Mouse (Mus musculus) kidney, embryonic 14.5 days (tissue): ENCODE measurements around the gene Tm4sf1. TPM values are rescaled to one million over a fixed set of nuclear protein-coding genes. Genes with fewer than 3 reads are reported as not detected.
A peak's percentile ranks its signal among the peaks of the same experiment; 100 is the strongest.

Source experiments
- ATAC-seq: fragments of 200-750 bp; cut with Nextera tagmentation; 2 replicates; pipeline ENCODE4 v1.8.0; 2017; ENCODE audit warnings: moderate number of reproducible peaks, mild to moderate bottlenecking, moderate TSS enrichment, moderate library complexity; ENCODE audit not compliant: low FRiP score, low TSS enrichment
- H3K27ac ChIP-seq: fragments of 300-500 bp; sonication (generic); 2 replicates; pipeline ENCODE4 v1.5.1; 2014; ENCODE audit warnings: low read depth, mild to moderate bottlenecking, low read length, moderate library complexity, mixed read lengths
- H3K27me3 ChIP-seq: fragments of 300-500 bp; sonication (generic); 2 replicates; pipeline ENCODE4 v1.6.1; 2014; ENCODE audit warnings: mild to moderate bottlenecking, low read length; ENCODE audit not compliant: control insufficient read depth, insufficient read depth
- H3K36me3 ChIP-seq: fragments of 300-500 bp; sonication (generic); 2 replicates; pipeline ENCODE4 v1.6.1; 2014; ENCODE audit warnings: low read length, mixed read lengths; ENCODE audit not compliant: control insufficient read depth, insufficient read depth
- H3K4me1 ChIP-seq: fragments of 300-500 bp; sonication (generic); 2 replicates; pipeline ENCODE4 v1.6.1; 2014; ENCODE audit warnings: low read length, mixed read lengths; ENCODE audit not compliant: control insufficient read depth, insufficient read depth
- H3K4me2 ChIP-seq: fragments of 300-500 bp; sonication (generic); replicated peaks from 2 replicates; pipeline ENCODE4 v1.6.1; 2014; ENCODE audit warnings: low read depth, mild to moderate bottlenecking, low read length
- H3K4me3 ChIP-seq: fragments of 300-500 bp; sonication (generic); 2 replicates; pipeline ENCODE4 v1.5.1; 2014; ENCODE audit warnings: mild to moderate bottlenecking, low read length
- H3K9ac ChIP-seq: fragments of 300-500 bp; sonication (generic); 2 replicates; pipeline ENCODE4 v1.6.1; 2014; ENCODE audit warnings: low read depth, mild to moderate bottlenecking, low read length, moderate library complexity
- H3K9me3 ChIP-seq: fragments of 300-500 bp; sonication (generic); 2 replicates; pipeline ENCODE4 v1.6.1; 2016; ENCODE audit warnings: low read length; ENCODE audit not compliant: control insufficient read depth
- WGBS: fragments of 180-500 bp; shearing (Covaris S2); extraction: QIAGEN DNeasy Blood & Tissue Kit; methylation state at CpG from one replicate; pipeline ENCODE4 v1.1.7; 2014; 5-methylcytosine and 5-hydroxymethylcytosine counted together
- polyA plus RNA-seq: library from polyadenylated mRNA; unstranded; fragments of >200 nt; fragmentation: Nextera tagmentation; extraction: Ambion mirVana; gene quantifications from 2 replicates; pipeline ENCODE4 v1.2.1, GENCODE M21; 2014

The Tm4sf1 gene
- polyA plus RNA-seq, 1 experiment from 2014 or later, result 175 TPM

DNA sequence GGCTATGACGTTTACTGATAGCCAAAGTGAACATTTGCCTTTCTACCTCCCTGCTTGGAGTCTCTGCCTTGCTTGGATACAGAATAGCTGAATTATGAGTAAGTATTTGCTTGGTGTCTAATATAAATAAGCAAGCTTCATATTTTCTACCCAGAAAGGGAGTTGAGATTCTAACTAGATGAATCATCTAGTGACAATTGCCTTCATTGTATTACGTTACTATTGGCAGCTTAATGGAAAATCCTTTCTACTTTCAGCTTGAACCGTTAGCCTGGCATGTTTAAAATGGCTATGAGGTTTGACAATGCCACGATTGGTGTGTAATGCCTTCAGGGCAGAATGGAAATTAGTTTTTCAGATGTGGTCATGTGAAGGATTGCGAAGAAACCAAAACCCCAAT is 2.7 kb upstream of the Tm4sf1 start:
- Histone ChIP-seq H3K27me3 (no peaks in the 10 kb centered on the region), H3K4me2 (no peak overlapping the region), H3K4me3 (no peak overlapping the region), H3K9ac (no peak overlapping the region), H3K27ac (no peak overlapping the region), H3K9me3 (no peaks in the 10 kb centered on the region), H3K4me1 (no peaks in the 10 kb centered on the region), H3K36me3 (no peaks in the 10 kb centered on the region)
- WGBS, result 65% methylated on average over 5 of the region's 5 CpGs
- ATAC-seq, result no peak

DNA sequence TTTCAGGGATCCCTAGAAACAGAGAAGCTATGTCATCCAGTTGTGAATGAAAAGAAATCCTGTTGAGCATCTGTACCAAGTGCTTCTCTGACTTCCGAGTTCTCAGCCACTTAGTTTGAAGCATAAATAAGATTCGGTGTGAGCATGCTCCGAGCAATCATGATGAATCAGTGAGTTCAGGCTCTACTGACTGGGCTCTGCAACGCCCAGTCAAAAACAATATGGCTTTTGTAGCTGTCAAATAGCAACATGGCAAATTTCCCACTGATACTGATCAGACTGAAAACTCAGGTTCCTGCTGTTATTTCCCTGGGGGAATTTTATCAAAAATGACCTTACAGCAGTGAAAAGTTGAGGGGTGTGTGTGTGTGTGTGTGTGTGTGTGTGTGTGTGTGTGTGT is 2.3 kb upstream of the Tm4sf1 start:
- no peaks in the 10 kb centered on the region for H3K27me3 ChIP-seq
- no peak overlapping the region for H3K9ac ChIP-seq
- H3K4me2 ChIP-seq, result no peak overlapping the region
- 0 out of 2 replicates have a peak, but pooled peaks have one; percentile 35 for ATAC-seq
- no peaks in the 10 kb centered on the region for H3K9me3 ChIP-seq
- 65% methylated on average over 4 of the region's 4 CpGs for WGBS
- H3K4me3 ChIP-seq, result no peak overlapping the region
- H3K27ac ChIP-seq, result no peak overlapping the region
- no peaks in the 10 kb centered on the region for H3K36me3 ChIP-seq
- no peaks in the 10 kb centered on the region for H3K4me1 ChIP-seq

DNA sequence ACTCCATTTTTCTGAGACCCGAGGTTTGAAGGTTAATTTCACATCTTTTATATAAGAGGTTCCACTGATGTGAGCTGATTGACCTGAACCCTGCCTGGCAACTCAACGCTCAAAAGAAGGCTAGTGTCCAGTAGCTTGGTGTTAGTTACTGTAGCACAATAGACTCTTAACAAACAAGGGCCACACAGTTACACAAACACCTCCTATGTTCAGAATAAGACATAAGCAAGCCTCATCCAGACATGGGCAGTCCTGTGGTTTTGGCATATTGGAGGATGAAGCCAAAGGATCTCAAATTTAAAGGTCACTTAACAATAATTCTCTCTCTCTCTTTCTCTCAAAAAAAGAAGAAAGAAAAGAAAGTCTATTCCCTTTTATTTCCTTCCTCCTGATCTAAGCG is 1.7 kb upstream of the Tm4sf1 start:
- 71% methylated on average over 3 of the region's 3 CpGs for WGBS
- H3K27me3 ChIP-seq, result no peaks in the 10 kb centered on the region
- H3K4me1 ChIP-seq, result no peaks in the 10 kb centered on the region
- no peaks in the 10 kb centered on the region for H3K36me3 ChIP-seq
- no peak overlapping the region for H3K4me3 ChIP-seq
- no peak for ATAC-seq
- H3K27ac ChIP-seq, result no peak overlapping the region
- no peaks in the 10 kb centered on the region for H3K9me3 ChIP-seq
- no peak overlapping the region for H3K9ac ChIP-seq
- H3K4me2 ChIP-seq, result no peak overlapping the region

DNA sequence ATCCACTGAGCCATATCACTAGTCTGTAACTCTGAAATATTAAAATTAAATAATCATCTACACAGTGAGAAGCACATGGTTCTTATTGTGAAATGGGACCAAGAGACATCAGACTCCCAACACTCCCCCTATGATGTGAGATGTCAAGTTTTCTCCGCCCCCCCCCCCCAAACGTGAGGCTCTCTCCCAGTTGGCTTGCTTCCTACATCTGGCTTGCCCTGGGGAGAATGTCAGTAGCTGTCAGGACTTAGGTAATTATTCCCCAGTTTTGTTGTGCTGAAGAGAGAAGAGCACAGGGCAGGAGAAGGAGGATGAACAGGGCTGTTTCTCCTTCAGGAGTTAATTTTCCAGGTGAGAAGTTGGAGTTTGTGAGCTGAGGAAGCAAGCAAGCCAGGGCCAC is 1.1 kb upstream of the Tm4sf1 start:
- WGBS, result 57% methylated on average over 2 of the region's 2 CpGs
- no peak overlapping the region for H3K27ac ChIP-seq
- ATAC-seq, result no peak

DNA sequence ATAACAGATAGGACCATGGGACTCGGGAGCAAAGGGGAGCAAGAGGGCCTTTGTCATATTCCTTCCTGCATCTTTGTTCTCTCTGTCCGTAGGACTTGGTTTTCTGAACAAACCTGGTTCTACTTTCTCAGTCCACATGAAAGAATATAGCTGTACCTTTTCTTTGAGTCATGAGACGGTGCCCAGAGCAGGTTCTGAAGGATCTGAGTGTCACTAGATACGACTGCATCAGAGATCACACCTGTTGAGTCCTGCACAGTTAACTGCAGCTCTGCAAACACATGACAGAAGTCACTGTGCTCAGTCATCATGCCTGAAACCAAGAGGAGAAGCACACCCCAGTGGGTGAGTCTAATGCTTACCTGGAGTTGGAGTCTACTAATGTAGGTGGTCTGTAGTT is 422 bp downstream of the Tm4sf1 start:
- Histone ChIP-seq H3K27ac (no peak overlapping the region), H3K9me3 (no peaks in the 10 kb centered on the region), H3K4me1 (no peaks in the 10 kb centered on the region), H3K4me3 (no peak overlapping the region), H3K9ac (no peak overlapping the region), H3K36me3 (no peaks in the 10 kb centered on the region), H3K27me3 (no peaks in the 10 kb centered on the region), H3K4me2 (no peak overlapping the region)
- WGBS, result 79% methylated on average over 4 of the region's 4 CpGs
- ATAC-seq, result no peak

More for the DNA sequence above, 1.1 kb upstream of the Tm4sf1 start:
- H3K27me3 ChIP-seq, result no peaks in the 10 kb centered on the region
- no peaks in the 10 kb centered on the region for H3K9me3 ChIP-seq
- no peak overlapping the region for H3K4me3 ChIP-seq
- no peak overlapping the region for H3K4me2 ChIP-seq
- H3K36me3 ChIP-seq, result no peaks in the 10 kb centered on the region
- no peaks in the 10 kb centered on the region for H3K4me1 ChIP-seq
- H3K9ac ChIP-seq, result no peak overlapping the region

DNA sequence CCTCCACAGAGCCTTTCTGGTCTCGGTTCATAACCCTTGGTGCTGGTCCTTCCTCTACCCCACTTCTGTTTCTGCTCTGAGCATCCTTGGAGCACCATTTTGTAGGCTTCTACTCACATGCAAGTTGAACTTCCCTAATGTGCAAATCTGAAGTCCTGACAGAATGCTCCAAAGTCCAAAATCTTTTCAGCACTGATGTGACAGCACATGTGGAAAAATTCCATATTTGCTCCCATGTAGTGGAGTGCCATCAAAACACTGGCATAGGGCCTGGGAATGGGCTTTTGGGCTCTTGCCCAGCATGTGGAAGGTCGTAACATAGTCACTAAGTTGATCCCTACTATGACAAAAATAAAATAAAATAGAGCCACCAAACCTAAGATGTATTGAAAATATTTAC is 3.8 kb downstream of the Tm4sf1 start:
- no peak overlapping the region for H3K9ac ChIP-seq
- no peak overlapping the region for H3K27ac ChIP-seq
- no peak overlapping the region for H3K4me2 ChIP-seq
- no peaks in the 10 kb centered on the region for H3K36me3 ChIP-seq
- no peak overlapping the region for H3K4me3 ChIP-seq
- no peaks in the 10 kb centered on the region for H3K9me3 ChIP-seq
- ATAC-seq, result no peak
- WGBS, result 93% methylated on average over 2 of the region's 2 CpGs
- H3K27me3 ChIP-seq, result no peaks in the 10 kb centered on the region
- H3K4me1 ChIP-seq, result peaks cover 12% of the 10 kb centered on the region

DNA sequence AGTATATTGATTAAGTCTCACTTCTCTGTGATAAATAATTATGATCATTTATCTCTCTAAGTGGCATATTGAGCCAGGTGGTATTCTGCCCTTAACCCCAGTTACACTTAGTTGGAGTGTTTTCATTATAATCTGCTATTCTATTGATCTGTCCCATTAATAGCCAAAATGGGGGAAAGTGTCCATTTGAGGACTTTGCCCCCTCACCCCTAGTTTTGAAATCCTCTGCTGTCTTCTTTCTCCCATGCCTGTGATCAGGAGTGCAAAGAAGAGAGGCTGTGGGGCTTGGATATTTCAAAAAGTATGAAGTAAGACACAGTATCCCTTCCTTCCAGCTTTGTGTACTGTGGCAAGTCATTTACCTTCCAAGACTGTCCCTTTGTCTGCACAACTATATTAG is 5.2 kb downstream of the Tm4sf1 start:
- Histone ChIP-seq H3K9ac (no peak overlapping the region), H3K4me2 (no peak overlapping the region), H3K9me3 (no peaks in the 10 kb centered on the region), H3K4me1 (peaks cover 12% of the 10 kb centered on the region), H3K4me3 (no peak overlapping the region), H3K27me3 (no peaks in the 10 kb centered on the region), H3K27ac (no peak overlapping the region), H3K36me3 (no peaks in the 10 kb centered on the region)
- ATAC-seq, result no peak

DNA sequence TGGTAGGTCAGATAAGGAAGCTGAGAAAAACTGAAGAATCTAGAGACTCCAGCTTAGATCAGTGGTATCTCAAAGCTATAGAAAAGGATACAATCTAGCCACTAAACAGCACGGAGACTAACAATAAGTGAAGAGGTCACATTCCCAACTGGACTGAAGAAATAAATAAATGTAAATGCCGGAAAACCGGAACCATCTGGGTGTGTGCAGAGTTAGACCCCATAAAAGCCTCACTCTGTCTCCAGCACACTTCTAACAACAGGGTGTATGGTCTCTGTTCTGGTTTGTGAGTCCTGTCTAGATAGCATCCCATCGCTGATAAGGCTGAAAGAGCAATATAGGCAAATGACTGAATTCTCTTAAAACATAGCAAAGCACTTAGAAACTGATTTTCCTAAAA is 6.2 kb downstream of the Tm4sf1 start:
- Histone ChIP-seq H3K27ac (peak overlapping the region; percentile 89; the same call in 1 of the 2 replicates), H3K9me3 (no peaks in the 10 kb centered on the region), H3K36me3 (no peaks in the 10 kb centered on the region), H3K9ac (no peak overlapping the region), H3K27me3 (no peaks in the 10 kb centered on the region), H3K4me3 (no peak overlapping the region), H3K4me1 (peaks cover 12% of the 10 kb centered on the region), H3K4me2 (peak overlapping the region; percentile 33)
- WGBS, result 67% methylated on average over 4 of the region's 4 CpGs
- peak; percentile 45 for ATAC-seq

DNA sequence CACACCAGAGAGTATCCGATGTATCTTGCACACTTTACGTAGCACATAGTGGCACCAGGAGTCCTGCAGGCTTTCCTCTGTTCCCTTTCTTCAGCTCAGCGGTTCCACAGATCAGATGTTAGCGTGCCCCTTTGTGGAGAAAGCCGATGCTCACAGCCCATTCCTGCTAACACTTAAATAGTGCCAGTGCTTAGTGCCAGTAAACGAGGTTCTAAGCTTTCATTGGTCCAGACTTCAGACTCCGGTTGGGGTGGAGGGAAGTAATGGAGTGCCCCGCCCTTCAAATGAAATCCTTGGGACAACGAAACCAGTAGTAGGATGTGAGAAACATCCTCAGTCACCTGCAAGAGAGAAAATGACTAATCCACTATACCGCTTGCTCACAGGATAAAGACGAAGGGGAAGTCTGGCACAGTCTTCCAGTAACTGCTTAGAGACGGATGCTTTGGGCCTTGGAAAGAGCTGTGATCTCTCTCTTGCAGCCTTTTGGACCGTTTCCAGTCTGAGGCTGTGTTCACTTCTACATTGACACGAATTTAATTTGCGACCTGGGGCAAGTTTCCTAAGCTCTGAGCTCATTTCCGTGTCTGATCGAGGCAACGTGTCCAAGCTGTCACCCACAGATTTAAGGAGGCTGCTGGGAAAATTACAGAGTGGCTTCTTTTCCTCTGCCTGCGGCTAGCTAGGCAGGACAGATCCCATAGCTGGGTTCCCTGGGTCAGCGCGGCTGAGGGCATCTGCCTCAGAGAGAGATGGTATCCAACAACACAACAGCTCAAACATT is 6.9 kb downstream of the Tm4sf1 start:
- H3K36me3 ChIP-seq, result no peaks in the 10 kb centered on the region
- peak overlapping the region; percentile 33 for H3K4me2 ChIP-seq
- 33% methylated on average over 21 of the region's 21 CpGs for WGBS
- H3K9me3 ChIP-seq, result no peaks in the 10 kb centered on the region
- peak overlapping the region; percentile 52; the same call in 1 of the 2 replicates for H3K9ac ChIP-seq
- peak overlapping the region; percentile 32 for H3K4me3 ChIP-seq
- no peaks in the 10 kb centered on the region for H3K27me3 ChIP-seq
- peak; percentile 76 for ATAC-seq
- H3K4me1 ChIP-seq, result peaks cover 12% of the 10 kb centered on the region
- peak overlapping the region; percentile 89 for H3K27ac ChIP-seq
